Mouse (Mus musculus) liver, embryonic 14.5 days (tissue): ENCODE results near the gene Jdp2. TPM values are rescaled to one million over a fixed set of nuclear protein-coding genes. Genes with fewer than 3 reads are reported as not detected.

Experiments
- ATAC-seq: fragments of 200-750 bp; cut with Nextera tagmentation; 2 replicates; pipeline ENCODE4 v1.8.0; 2017; ENCODE audit warnings: moderate number of reproducible peaks, mild to moderate bottlenecking, moderate library complexity; ENCODE audit not compliant: insufficient read depth
- DNase-seq, 3 experiments: peaks; one replicate each; pipeline ENCODE4 v3.0.0-alpha.2; 2012 to 2013; ENCODE audit warnings: low read depth in 3 of 3, low spot score in 3 of 3
- H3K27ac ChIP-seq: fragments of 300-500 bp; sonication (generic); 2 replicates; pipeline ENCODE4 v1.5.1; 2014; ENCODE audit warnings: moderate library complexity, mild to moderate bottlenecking, control low read depth, inconsistent platforms
- H3K27me3 ChIP-seq: fragments of 300-500 bp; sonication (generic); 2 replicates; pipeline ENCODE4 v1.6.1; 2014; ENCODE audit warnings: mild to moderate bottlenecking, low read length, moderate library complexity; ENCODE audit not compliant: control insufficient read depth, insufficient read depth
- H3K36me3 ChIP-seq: fragments of 300-500 bp; sonication (generic); replicated peaks from 2 replicates; pipeline ENCODE4 v1.6.1; 2014; ENCODE audit warnings: low read depth; ENCODE audit not compliant: control insufficient read depth, insufficient read depth
- H3K4me1 ChIP-seq, 2 experiments: fragments of 200-500 bp in 1 of 2; fragments of 300-500 bp in 1 of 2; sonication (generic) in 1 of 2; replicated peaks; 2 replicates each; pipeline ENCODE4 v1.6.1; 2012 to 2014; ENCODE audit warnings: antibody characterized with exemption in 1 of 2, inconsistent platforms in 1 of 2, low read length in 1 of 2; ENCODE audit not compliant: control insufficient read depth in 2 of 2, insufficient read depth in 2 of 2
- H3K4me2 ChIP-seq: fragments of 300-500 bp; sonication (generic); 2 replicates; pipeline ENCODE4 v1.6.1; 2014; ENCODE audit warnings: low read depth, mild to moderate bottlenecking, control low read depth, moderate library complexity
- H3K4me3 ChIP-seq, 2 experiments: fragments of 200-500 bp in 1 of 2; fragments of 300-500 bp in 1 of 2; sonication (generic) in 1 of 2; 2 replicates each; pipeline ENCODE4 v1.5.1; 2012 to 2014; ENCODE audit warnings: low read depth in 2 of 2, low read length in 2 of 2, mild to moderate bottlenecking in 2 of 2, control low read depth in 1 of 2, inconsistent platforms in 1 of 2, moderate library complexity in 1 of 2; ENCODE audit not compliant: insufficient read depth in 1 of 2
- H3K9ac ChIP-seq: fragments of 300-500 bp; sonication (generic); replicated peaks from 2 replicates; pipeline ENCODE4 v1.6.1; 2014; ENCODE audit warnings: mild to moderate bottlenecking, control low read depth, moderate library complexity
- H3K9me3 ChIP-seq: fragments of 300-500 bp; sonication (generic); 2 replicates; pipeline ENCODE4 v1.6.1; 2016; ENCODE audit warnings: low read length, mixed read lengths; ENCODE audit not compliant: control insufficient read depth
- CTCF ChIP-seq: IDR thresholded peaks from 2 replicates; pipeline ENCODE4 v1.5.1; 2016; ENCODE audit warnings: antibody characterized with exemption, low read depth, control low read depth
- EP300 ChIP-seq: IDR thresholded peaks from 2 replicates; pipeline ENCODE4 v1.6.1; 2016; ENCODE audit warnings: antibody characterized with exemption, low read depth
- WGBS: fragments of 180-500 bp; shearing (Covaris S2); extraction: QIAGEN DNeasy Blood & Tissue Kit; methylation state at CpG from one replicate; pipeline ENCODE4 v1.1.7; 2014; ENCODE audit not compliant: insufficient replicate concordance; 5-methylcytosine and 5-hydroxymethylcytosine counted together
- polyA plus RNA-seq, 2 experiments: library from polyadenylated mRNA; depleted of rRNA in 1 of 2; stranded (reverse) in 1 of 2; unstranded in 1 of 2; fragments of >200 nt; fragmentation: Nextera tagmentation in 1 of 2; extraction: Ambion mirVana in 1 of 2; gene quantifications; 2 replicates each; pipeline versions ENCODE4 v1.2.1 to v1.2.3; 2012 to 2014

The Jdp2 gene
- polyA plus RNA-seq, 2 experiments = 0.18 to 2.1 TPM

GRCm38 (mm10) chr12:85574806-85575495 is 23.9 kb upstream of the Jdp2 start:
- Histone ChIP-seq H3K36me3 (no peaks in the 10 kb centered on the region), H3K4me1 (peaks cover 0 to 5% of the 10 kb centered on the region in 2 experiments; a peak in 1 of 4 replicates), H3K27me3 (no peaks in the 10 kb centered on the region), H3K9ac (no peak overlapping the region), H3K4me3 (no peak overlapping the region), H3K4me2 (no peak overlapping the region), H3K27ac (no peak overlapping the region), H3K9me3 (no peaks in the 10 kb centered on the region)
- TF ChIP-seq CTCF = no peak
- TF ChIP-seq EP300 = no peak
- 22% methylated on average over 6 of the region's 6 CpGs for WGBS
- no peak for DNase-seq
- ATAC-seq = no peak

- Histone ChIP-seq H3K9ac (no peak overlapping the region), H3K27me3 (no peaks in the 10 kb centered on the region), H3K9me3 (no peaks in the 10 kb centered on the region), H3K4me2 (no peak overlapping the region), H3K27ac (no peak overlapping the region), H3K36me3 (no peaks in the 10 kb centered on the region), H3K4me3 (no peak overlapping the region), H3K4me1 (peaks cover 0 to 5% of the 10 kb centered on the region in 2 experiments; a peak in 1 of 4 replicates)
- TF ChIP-seq CTCF = no peak
- TF ChIP-seq EP300 = no peak
- 11% methylated on average over 4 of the region's 4 CpGs for WGBS
- DNase-seq = no peak
- ATAC-seq = no peak
These were observed 23.4 kb upstream of the Jdp2 start for GRCm38 (mm10) chr12:85575496-85575840.

GRCm38 (mm10) chr12:85581261-85582066 is 17.4 kb upstream of the Jdp2 start:
- TF ChIP-seq EP300 (no peak), CTCF (no peak)
- Histone ChIP-seq H3K4me1 (no peaks in the 10 kb centered on the region), H3K36me3 (no peaks in the 10 kb centered on the region), H3K9me3 (no peaks in the 10 kb centered on the region), H3K4me3 (no peak overlapping the region), H3K9ac (no peak overlapping the region), H3K27ac (no peak overlapping the region), H3K27me3 (no peaks in the 10 kb centered on the region), H3K4me2 (no peak overlapping the region)
- 47% methylated on average over 15 of the region's 15 CpGs for WGBS
- ATAC-seq (no peak), DNase-seq (no peak)

- H3K27me3 ChIP-seq = no peaks in the 10 kb centered on the region
- no peaks in the 10 kb centered on the region for H3K4me1 ChIP-seq
- no peak overlapping the region for H3K4me3 ChIP-seq
- H3K4me2 ChIP-seq = no peak overlapping the region
- H3K9me3 ChIP-seq = no peaks in the 10 kb centered on the region
- ATAC-seq (no peak), DNase-seq (no peak)
- H3K27ac ChIP-seq = no peak overlapping the region
- 77% methylated on average over 5 of the region's 5 CpGs for WGBS
- no peaks in the 10 kb centered on the region for H3K36me3 ChIP-seq
- TF ChIP-seq EP300 (no peak), CTCF (no peak)
- no peak overlapping the region for H3K9ac ChIP-seq
These were observed 16.8 kb upstream of the Jdp2 start for GRCm38 (mm10) chr12:85582067-85582316.

GRCm38 (mm10) chr12:85585761-85586258 is 13.0 kb upstream of the Jdp2 start:
- Histone ChIP-seq H3K27ac (no peak overlapping the region), H3K36me3 (no peaks in the 10 kb centered on the region), H3K4me1 (peaks cover 0 to 4% of the 10 kb centered on the region in 2 experiments; a peak in 2 of 4 replicates), H3K9ac (no peak overlapping the region), H3K9me3 (no peaks in the 10 kb centered on the region), H3K4me2 (no peak overlapping the region), H3K27me3 (no peaks in the 10 kb centered on the region), H3K4me3 (no peak overlapping the region)
- ATAC-seq = no peak
- no peak for TF ChIP-seq EP300
- no peak for TF ChIP-seq CTCF
- WGBS = 59% methylated on average over 11 of the region's 11 CpGs
- DNase-seq = no peak
